Mouse (Mus musculus) heart, adult 18-20 months (tissue): ENCODE measurements around the gene Lyzl4. TPM values are rescaled to one million over a fixed set of nuclear protein-coding genes. Genes with fewer than 3 reads are reported as not detected.
A peak's percentile ranks its signal among the peaks of the same experiment; 100 is the strongest.

Source experiments
- DNase-seq, 2 experiments: peaks; one replicate each; pipeline ENCODE4 v3.0.0; 2021 to 2022; ENCODE audit warnings: mixed read lengths in 1 of 2
- total RNA-seq, 2 experiments: library from RNA; stranded (reverse); gene quantifications; 2 replicates each; pipeline ENCODE4 v1.2.3; 2021

Gene Lyzl4
- total RNA-seq, 2 experiments from 2014 or later: not detected

- no peak for DNase-seq
Measured at GRCm38 (mm10) chr9:121647026-121647425, 5.1 kb upstream of the Lyzl4 start.

DNA sequence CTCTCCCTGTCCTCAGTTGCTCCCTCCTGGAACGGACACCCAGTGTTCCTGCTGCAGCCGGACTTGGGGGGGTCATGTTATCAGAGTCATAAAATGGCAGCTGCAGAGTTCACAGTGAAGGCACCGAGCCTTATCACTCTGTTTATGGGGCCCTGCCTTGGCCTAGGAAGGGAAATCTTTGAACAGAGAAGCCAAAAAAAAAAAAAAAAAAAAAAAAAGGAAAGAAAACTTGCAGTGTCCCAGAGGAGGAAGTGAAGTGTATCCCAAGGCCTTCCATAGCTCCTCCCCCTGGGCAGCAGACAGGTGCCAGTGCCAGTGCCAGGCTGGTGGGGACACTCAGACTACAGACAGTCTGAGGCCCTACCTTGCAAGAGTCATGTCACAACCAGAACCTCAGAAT is 3.0 kb upstream of the Lyzl4 start:
- DNase-seq: no peak

GRCm38 (mm10) chr9:121642401-121643181 is 695 bp upstream of the Lyzl4 start, which contains the start of gene Vipr1:
Gene Vipr1, plus strand, starts transcription at chr9:121642716.
- DNase-seq: peak; percentile 53 to 57

DNA sequence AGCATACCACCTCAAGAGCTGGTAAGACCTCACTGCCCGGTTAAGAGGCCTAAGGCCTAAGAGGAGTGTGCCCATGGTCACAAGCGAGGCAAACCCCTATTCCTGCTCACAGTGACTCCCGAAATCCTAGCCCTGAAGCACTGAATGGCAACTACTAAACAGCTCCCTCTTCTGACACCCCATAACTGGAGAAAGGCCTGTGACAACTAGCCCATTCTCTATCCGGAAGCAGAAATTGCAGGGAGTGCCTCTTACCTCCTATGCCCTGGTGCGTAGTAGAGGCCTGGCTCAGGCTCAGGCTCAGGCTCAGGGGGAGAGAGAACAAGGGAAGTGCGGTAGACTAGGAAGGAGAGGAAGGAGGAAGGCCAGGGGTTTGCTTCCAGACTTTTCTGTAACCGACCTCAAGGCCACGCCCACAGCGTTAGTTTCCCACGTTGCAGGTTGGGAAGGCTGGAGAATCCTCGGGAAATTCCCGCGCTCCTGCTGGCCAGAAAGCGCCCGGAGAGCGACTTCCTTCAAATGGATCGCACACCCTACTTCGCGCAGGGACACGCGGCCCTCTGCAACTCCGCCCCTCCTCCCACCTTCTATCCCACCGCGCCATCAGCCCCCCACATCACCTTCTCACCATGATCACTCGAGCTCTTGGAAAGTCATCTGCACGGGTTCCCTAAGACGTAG is 521 bp downstream of the Lyzl4 start:
- DNase-seq: peak in 1 of 2 experiments; percentile 40

DNA sequence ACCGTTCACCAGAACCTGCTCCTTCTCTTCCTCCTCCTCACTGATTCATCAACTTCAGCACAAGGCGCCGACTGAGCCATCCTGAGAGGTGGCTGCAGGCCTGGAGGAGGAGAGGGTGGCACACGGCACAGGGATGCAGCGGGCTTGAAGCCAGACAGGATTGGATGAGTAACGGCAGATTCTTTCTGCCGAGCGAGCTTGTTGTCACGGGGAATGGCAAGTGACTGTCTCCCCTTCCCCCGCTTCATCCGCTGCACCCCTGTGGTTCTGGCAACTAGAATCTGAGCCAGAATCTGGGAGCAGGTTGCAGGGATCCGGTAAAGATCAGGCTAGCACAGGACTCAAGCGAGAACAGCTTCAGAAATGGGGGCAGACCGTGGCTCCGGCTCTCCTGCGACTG is 2.1 kb downstream of the Lyzl4 start:
- DNase-seq: no peak

GRCm38 (mm10) chr9:121635835-121636576 is 5.9 kb downstream of the Lyzl4 start:
- peak in 1 of 2 experiments; percentile 46 for DNase-seq

DNA sequence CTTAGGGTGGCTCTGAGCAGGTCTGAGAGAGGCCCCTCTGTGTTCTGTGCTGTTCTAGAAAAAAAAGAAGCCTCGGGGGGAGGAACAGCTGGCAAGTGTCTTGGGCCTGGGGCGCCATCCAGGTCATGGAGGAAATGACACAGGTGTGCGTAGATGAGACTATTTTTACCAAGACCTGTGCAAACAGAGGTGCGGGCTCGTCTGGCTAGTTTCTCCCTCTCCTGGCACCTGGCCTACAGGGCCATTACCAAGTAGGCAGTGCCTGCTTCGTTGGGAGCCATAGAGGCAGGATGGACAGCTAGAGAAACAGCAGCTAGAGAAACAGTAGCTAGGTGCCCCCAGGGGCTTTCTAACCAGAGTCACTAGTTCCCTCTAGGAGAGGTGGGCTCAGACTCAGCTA is 8.6 kb downstream of the Lyzl4 start:
- DNase-seq: no peak

DNA sequence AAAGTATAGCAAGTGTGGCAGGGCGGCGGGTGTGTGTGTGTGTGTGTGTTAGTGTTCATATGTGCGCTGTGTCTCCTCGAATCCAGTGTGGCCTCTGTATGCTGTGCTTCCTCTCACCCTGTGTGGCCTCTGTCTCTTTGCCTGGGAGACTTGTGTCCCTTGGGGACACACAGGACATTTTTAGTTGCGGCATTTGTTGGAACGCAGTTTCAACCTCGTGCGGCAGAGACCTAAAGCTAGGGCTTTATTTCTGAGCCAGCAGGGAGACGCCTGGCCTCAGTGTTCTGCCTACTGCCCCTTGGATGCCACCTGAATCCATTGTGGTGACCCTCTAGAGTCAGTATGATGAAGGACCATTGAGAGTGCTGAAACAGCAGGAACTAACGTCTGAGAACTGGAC is 9.0 kb downstream of the Lyzl4 start:
- peak in 1 of 2 experiments; percentile 34 for DNase-seq

DNA sequence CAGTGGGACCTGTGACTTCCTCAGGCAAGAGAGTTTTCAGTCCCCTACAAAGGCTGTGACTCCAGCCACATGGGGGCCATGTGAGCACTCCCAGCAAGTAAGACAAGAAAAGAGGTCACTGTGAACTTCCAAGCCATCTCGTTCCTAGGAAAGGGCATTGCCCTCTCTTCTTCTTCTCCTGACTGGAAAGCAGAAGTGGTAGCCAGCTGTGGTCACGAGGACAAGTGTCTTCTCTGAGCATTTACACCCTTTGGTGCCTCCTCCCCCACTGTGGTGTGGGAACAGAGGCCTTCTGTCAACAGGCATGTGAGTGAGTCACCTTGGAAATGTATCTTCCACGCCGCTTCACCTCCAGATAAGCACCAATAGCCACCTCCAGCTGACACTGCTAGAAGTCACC is 9.9 kb downstream of the Lyzl4 start:
- DNase-seq: peak; percentile 32 to 63

DNA sequence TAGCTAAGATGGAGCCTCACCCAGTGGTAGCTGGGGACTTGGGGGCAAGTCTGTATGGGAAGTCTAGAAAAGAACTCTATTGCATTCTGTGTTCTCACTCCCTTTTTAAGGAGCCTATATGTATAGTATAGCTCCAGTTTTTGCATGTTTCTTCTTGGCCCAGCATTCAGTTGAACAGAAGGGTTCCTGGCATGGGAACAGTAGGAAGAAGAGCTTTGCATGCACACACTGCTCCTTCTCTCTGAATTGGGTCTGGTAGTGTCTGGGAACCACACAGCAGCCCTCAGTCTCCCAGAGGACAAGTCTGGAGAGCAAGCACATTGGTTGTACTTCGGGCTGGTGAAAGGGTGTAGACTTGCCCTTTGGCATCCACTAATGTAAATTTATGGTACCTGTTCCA is 11.3 kb downstream of the Lyzl4 start:
- no peak for DNase-seq

GRCm38 (mm10) chr9:121624920-121625319 is 17.0 kb downstream of the Lyzl4 start:
- no peak for DNase-seq

- DNase-seq: no peak
Measured at GRCm38 (mm10) chr9:121623235-121623634, 18.7 kb downstream of the Lyzl4 start.

DNA sequence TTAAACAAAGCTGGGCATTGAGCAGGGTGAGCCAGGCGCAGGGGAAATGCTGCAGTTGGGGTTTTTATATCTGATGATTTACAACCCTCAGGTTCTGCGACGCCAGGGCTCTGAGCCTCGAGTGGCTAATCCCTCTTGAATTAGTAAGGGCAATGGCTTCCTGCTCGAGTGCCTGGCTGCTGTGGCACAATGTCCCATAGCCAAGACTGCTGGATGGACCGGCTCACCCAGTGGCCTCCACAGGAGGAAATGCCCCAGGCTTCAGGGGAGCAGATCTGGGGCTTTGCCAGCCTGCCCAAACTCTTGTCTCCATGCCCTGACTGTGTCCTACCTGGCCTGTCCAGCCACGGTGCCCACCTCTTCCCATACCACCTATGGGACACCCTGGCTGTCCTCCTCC is 22.5 kb downstream of the Lyzl4 start:
- DNase-seq: no peak

- DNase-seq: no peak
Measured at GRCm38 (mm10) chr9:121616471-121616870, 25.4 kb downstream of the Lyzl4 start.

- no peak for DNase-seq
Measured at GRCm38 (mm10) chr9:121614241-121614757, 27.6 kb downstream of the Lyzl4 start.

DNA sequence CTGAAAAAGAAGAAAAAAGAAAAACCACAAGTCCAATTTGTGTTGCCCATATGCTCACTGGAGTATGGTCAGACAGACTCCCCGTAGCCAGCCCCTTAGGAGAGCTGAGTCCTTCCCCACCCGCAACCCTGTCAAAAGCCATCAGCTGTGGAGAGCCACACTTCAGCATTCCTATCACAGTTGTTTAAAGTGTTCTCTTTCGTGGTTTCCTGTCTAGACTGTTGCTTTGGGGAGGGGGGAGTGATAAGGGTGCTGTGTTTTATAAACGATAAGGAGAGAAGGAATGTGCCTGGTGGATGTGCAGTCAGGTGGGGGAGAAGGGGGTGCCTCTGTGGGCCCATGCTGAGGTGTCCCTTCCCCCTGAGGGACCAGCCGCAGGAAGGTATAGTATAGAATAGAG is 28.7 kb downstream of the Lyzl4 start:
- DNase-seq: no peak

- no peak for DNase-seq
Measured at GRCm38 (mm10) chr9:121609381-121609780, 32.5 kb downstream of the Lyzl4 start.

- no peak for DNase-seq
Measured at GRCm38 (mm10) chr9:121606498-121607096, 35.3 kb downstream of the Lyzl4 start.

GRCm38 (mm10) chr9:121605414-121606278 is 36.2 kb downstream of the Lyzl4 start:
- peak; percentile 69 to 86 for DNase-seq

DNA sequence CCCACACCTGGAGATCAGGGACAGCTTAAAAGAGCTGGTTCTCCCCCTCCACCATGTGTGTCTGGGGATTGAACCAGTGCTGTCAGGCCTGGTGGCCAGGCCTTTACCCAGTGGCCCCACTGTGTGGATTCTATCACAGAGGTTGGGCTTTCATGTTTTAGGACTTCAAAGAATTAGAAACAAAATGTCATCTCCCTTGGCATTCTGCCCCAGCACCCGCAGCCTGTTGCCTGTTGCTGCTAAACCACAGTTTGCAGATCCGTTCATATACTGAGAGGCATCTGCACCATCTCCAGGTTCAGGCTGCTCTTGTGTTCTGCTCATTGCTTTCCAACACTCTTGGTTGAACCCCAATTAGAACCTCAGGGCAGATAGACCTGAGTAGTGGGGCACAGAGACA is 39.5 kb downstream of the Lyzl4 start:
- no peak for DNase-seq

GRCm38 (mm10) chr9:121600861-121601427 is 41.0 kb downstream of the Lyzl4 start:
- DNase-seq: peak in 1 of 2 experiments; percentile 28
